Mouse (Mus musculus): ENCODE data around the gene Aqp1.

The Aqp1 gene

GRCm38 (mm10) chr6:55335989-55336514 is at the start of gene Aqp1:
TSS of gene Aqp1 (plus strand) at chr6:55336432.
- DNase-seq (ENCODE audit: low read depth in 2 of 2, low spot score in 2 of 2) = no peak

- no peak for DNase-seq (ENCODE audit: low read depth in 2 of 2, low spot score in 2 of 2)
Measured at GRCm38 (mm10) chr6:55288007-55288602, 48.1 kb upstream of the Aqp1 start.

GRCm38 (mm10) chr6:55294549-55295131 is 41.6 kb upstream of the Aqp1 start:
- DNase-seq (ENCODE audit: low read depth in 2 of 2, low spot score in 2 of 2) = no peak

DNA sequence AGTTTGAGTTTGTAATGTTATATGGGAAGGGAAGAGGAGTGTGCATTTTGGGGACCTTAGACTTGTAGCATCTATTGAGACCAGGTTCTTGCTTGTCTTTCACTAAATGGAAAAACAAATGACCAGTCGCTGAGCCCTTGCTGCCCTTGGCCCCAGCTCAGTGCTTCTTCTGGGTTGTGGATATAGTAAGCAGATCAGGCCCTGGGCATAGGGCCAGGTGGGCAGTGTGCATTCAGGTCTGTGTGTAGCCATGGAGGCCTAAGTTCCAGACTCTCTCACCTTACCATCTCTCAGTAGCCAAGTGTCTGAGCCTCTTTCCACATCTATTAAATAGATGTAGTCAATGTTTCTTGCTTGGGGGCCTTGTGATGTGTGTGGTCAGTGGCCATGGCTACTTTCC is 40.9 kb upstream of the Aqp1 start:
- DNase-seq (ENCODE audit: low read depth in 2 of 2, low spot score in 2 of 2) = no peak

- no peak for DNase-seq (ENCODE audit: low read depth in 2 of 2, low spot score in 2 of 2)
Measured at GRCm38 (mm10) chr6:55299482-55299881, 36.8 kb upstream of the Aqp1 start.

DNA sequence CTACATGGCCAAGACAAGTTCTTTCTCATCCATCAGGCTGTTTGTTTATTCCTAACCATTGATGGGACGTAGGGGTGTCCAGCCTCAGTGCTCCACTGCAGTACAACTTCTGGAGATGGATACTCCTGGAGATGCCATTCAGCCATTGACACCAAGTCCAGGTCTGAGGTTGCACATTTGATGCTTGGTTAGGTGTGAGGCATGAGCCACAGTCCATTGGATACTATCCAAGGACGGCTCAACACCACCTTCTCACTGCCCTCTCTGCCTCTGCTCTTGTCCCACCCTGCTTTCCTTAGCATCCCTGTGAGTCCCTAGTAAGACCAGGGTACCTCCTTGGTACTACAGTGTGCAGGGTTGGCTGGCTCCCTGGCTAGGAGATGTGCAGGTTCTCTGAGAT is 36.3 kb upstream of the Aqp1 start:
- no peak for DNase-seq (ENCODE audit: low read depth in 2 of 2, low spot score in 2 of 2)

- no peak for DNase-seq (ENCODE audit: low read depth in 2 of 2, low spot score in 2 of 2)
Measured at GRCm38 (mm10) chr6:55300704-55301103, 35.5 kb upstream of the Aqp1 start.

GRCm38 (mm10) chr6:55310179-55310578 is 26.1 kb upstream of the Aqp1 start:
- DNase-seq (ENCODE audit: low read depth in 2 of 2, low spot score in 2 of 2) = no peak

DNA sequence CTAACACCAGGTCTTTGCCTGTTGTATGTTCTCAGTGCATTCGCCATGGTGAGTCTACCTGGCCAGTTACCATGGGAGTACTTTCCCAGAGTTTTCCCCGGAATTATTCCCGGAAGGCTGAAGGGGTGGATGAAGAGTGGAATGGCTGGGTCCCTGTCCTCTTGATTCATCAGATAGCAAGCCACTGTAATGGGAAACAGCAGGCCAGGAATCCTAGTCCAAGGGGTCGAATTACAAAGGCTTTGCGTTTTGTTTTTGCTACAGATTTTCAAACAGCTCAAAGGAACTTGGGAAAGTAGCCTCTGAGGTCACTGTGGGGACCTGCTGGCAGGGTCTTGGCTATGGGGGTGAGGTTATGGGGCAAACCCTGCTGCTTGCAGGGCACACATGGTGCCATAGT is 24.3 kb upstream of the Aqp1 start:
- no peak for DNase-seq (ENCODE audit: low read depth in 2 of 2, low spot score in 2 of 2)

GRCm38 (mm10) chr6:55313893-55314292 is 22.3 kb upstream of the Aqp1 start:
- no peak for DNase-seq (ENCODE audit: low read depth in 2 of 2, low spot score in 2 of 2)

DNA sequence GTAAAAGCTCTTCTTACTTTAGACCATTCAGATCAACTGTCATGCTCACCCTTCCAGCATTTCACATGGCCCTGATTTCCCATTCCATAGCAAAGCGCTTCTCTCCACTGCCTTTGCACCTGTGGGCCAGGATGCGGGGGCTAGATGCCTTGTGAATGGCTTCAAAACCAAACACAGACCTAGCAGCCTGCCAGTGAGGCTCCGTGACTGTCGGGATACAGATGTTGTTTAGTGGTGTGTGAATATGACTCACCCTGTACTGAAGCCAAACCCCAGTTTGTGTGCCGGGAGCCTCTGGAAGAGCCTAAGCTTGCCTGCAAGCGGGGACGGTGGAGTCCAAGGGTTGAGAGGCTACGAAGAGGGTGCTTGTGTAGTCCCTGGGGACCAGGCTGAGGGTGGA is 21.6 kb upstream of the Aqp1 start:
- no peak for DNase-seq (ENCODE audit: low read depth in 2 of 2, low spot score in 2 of 2)

DNA sequence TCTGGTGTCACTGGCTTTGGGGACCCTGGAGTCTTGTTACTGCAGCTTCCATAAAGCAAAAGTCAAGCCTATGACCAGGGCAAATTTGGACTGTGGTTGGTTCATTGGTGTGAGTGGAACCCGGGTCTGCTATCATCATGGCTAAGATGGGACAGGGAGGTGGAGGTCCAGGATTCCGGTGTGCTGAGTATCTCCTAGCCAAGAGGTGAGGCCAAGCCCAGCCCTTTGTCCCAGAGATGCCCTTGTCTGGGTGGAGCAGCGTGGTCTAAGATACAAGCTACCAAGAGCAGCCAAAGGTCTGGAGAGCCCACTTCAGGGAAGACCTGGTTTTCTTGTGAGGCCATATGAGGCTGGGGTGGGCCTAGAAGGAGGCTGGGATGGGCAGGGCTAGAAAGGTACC is 17.6 kb upstream of the Aqp1 start:
- no peak for DNase-seq (ENCODE audit: low read depth in 2 of 2, low spot score in 2 of 2)

DNA sequence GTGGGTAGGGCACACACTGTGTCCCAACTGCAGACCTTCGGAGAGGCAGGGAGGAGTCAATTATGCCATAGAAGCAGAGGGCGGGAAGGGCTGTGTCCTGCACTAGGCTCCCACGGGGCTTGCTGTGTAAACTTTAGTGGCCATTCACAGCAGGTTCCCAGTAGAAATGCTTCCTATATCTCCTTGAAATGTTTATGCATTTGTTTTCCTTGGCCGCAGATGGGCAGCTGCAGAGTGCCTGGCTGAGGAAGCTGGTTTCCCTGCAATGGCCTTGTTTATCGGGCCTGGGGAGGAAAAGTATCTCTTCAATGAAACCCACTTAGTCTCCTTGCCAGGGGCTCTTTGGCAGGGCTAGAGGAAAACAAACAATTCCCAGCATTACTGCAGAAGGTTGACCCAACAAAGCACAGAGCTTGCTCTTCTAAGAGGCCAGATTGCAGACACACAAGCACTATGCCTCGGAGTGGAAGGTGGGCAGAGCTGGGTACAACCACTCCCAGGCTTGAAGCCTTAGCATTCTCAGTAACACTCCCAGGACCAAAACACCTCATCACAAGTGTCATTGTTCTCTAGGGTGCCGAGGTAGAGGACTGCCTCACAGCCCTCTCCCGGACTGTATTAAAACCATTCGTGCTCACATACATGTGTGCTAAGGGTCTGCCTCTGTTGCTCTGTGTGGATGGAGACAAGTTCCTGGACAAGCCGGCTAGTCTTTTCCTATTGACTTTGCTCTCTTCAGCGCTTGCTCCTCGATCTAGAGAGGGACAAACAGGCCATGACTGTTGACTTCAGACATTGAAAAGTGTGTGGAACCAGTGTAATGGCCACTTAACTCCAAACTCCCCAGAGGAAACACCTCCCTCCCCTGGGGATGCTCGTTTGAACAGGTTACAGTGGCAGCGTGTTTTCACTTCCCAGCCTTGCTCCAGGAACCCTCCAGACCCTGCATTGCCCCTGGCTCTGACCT is 16.4 kb upstream of the Aqp1 start:
- no peak for DNase-seq (ENCODE audit: low read depth in 2 of 2, low spot score in 2 of 2)

DNA sequence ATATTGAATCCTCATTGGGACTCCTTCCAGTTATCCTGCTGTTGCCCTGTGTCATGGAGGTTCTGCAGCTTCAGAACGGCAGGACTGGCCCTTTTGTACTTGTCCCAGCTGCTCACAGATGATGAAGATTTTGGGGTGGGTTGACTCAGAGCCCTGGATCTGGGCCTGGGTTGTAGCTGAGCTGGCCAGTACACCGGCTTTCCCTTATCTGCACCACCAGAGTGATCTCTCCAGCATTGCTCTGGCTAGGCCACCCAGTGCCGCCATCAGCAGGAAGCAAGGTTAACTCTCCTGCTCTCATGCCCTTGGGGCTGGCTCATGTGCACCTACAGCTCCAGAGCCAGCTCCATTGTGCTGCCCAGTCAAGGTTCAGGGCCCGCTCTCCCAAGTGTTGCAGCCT is 15.3 kb upstream of the Aqp1 start:
- DNase-seq (ENCODE audit: low read depth in 2 of 2, low spot score in 2 of 2) = no peak

GRCm38 (mm10) chr6:55321518-55321917 is 14.7 kb upstream of the Aqp1 start:
- no peak for DNase-seq (ENCODE audit: low read depth in 2 of 2, low spot score in 2 of 2)

- DNase-seq (ENCODE audit: low read depth in 2 of 2, low spot score in 2 of 2) = no peak
Measured at GRCm38 (mm10) chr6:55322980-55323379, 13.3 kb upstream of the Aqp1 start.

DNA sequence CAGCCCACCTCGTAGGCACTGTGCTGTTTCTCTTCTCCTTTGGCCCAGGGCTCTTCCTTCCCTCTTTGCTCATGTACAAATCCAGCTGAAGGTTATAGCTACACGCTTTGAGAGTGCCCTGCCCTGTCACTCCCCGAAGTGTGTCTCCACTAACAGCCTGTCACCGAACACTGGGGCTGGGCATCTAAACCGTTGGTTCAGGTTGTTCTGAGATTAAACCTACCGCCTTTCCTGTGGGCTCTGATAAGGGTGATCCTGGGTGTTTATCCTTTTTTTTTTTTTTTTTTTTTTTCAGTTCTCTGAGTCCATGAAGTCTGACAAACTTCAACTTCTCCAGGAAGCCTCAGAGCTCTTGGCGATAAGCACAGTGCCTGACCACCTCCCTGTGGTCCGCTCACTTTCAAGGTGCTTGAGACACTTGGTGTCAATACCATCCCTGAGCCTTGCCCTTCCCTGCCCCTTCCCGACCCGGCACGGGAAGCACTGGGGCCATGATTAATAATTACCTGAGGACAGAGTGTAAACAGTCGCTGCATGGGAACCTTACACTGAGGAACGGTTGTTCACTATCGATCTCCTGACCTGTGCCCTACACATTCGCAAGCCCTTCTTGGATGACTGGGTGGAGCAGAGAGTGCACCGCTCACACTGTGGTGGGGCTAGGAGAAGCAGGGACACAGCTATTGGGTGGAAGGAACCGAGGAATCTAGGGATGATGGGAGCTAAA is 12.2 kb upstream of the Aqp1 start:
- DNase-seq (ENCODE audit: low read depth in 2 of 2, low spot score in 2 of 2) = no peak

DNA sequence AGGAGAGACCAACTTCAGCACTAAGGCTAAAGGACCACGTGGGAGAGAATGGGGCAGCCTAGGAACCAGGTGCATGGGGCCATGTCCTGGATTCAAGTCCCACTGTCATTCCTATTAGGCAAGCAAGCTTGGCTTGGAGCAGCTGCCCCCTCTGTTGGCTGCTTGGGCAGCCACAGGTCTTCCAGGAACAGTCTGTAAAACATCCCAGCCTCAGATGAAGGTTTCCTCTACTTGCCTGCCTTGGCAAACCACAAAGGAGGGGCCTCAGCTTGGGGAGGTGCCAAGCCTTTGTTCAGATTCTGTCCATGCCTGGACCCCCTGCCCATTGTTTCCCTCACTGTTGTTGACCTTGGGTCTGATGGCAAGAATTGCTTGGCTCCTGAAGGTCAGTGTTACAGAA is 11.4 kb upstream of the Aqp1 start:
- no peak for DNase-seq (ENCODE audit: low read depth in 2 of 2, low spot score in 2 of 2)

DNA sequence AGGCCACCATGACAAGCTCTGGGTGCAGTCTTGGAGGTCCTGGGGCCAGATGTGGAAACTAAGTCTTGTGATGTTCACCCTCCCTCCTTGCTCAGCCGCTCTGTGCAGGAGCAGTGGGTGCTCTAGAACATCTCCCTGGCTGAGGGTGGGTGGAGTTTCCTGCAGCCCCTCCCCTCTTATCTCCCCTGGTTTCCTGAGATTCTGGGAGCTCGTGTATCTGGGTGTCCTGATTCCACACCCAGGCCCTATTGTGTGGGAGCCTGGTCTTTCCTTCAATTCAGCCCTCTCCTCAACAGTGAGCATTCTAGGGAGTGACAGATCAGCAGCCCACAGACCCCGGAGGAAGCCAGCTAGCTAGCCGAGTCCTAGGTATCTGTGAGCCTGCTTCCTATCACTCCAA is 9.9 kb upstream of the Aqp1 start:
- no peak for DNase-seq (ENCODE audit: low read depth in 2 of 2, low spot score in 2 of 2)

- DNase-seq (ENCODE audit: low read depth in 2 of 2, low spot score in 2 of 2) = no peak
Measured at GRCm38 (mm10) chr6:55327326-55327725, 8.9 kb upstream of the Aqp1 start.

DNA sequence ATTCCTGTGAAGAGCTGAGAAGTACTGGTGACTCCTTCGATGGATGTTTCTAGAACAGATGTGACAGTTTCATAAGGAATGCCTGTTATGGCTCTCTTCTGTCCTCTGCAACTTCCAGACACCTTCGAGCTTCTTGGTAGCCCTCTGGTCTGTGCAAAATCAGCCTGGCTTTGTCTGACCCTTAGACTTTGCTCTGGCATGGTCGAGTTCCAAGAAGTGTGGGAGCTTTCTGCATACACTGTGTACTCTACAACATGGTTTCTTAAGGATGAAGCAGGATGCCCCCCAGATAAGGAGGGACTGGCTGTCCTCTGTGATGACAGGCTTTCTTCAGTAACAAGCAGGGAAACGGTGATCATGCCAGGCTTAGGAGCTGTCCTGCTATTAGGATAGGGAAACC is 8.1 kb upstream of the Aqp1 start:
- DNase-seq (ENCODE audit: low read depth in 2 of 2, low spot score in 2 of 2) = no peak

Data from CD8-positive naive resting alpha-beta T cell, adult 2 months (primary cell).